Mouse (Mus musculus): ENCODE measurements around the gene Efs.
"Not testable (repeated sequence)": the region's sequence is repeated elsewhere in the genome, so short reads cannot be mapped to it uniquely, and the experiment has no call there.

The Efs gene

DNA sequence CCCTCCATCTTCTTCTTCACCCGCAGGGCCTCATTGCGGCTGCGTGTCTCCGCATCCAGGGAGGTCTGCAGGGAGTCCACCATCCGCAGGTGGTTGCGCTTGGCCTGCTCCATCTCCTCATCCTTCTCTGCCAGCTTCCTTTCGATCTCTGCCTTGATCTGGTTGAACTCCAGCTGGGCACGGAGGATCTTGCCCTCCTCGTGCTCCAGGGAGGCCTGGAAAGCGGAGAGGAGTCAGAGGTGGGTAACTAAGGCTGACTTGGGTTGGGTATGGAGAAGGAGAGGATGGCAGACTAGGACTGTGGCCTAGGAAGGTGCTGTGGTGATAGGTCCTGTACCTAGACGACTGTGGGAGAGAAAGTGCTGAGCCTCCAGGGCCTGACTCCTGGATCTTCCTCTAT, 21.1 kb upstream of the Efs start:
- DNase-seq, result not testable (repeated sequence)

DNA sequence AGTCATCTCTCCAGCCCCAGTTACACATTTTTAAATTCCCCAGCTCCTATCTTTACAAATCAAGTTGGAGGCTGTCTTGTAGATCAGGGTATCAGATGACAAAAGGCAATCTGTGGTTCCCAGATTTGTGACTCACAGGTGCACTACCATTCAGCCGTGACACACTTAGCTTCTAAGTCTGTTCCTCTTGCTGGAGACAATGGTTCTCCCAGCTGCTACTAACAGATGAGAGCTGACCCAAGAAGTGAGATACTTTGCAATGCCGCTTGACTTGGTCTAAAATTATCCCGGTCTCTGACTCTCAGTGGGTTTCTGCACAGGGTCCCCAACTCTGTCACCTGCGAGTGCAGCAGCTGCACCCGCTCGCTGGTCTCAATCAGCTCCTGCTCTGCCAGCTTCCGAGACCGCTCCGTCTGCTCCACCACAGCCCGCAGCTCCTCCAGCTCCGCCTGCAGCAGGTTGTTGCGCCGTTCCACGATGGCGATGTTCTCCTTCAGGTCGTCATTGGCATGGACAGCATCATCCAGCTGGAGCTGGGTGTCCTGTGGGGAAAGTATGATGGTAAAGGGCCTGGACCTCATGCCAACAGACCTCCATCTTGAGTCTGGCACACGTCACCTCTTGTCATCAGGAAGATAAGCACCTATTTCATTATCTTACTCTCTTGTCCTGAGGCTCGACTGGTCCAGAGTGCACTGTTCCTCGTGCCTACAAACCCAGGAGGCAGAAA, 20.2 kb upstream of the Efs start:
- no peak for DNase-seq

DNA sequence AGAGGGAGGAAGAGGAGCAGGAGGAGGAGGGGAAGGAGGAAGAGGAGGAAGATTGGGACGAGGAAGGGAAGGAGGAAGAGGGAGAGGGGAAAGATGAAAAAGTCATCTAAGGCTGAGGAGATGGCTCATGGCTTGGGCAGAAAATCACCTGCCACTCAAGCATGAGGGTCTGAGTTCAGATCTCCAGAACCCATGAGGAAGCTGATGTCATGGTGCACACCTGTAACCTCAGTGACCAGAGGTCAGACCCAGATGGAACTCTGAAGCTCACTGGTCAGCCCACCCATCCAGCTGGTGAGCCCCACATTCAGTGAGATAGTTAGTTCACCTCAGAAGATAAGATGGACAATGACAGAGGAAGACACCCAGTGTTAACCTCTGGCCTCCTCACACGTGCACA, 19.0 kb upstream of the Efs start:
- no peak for DNase-seq

DNA sequence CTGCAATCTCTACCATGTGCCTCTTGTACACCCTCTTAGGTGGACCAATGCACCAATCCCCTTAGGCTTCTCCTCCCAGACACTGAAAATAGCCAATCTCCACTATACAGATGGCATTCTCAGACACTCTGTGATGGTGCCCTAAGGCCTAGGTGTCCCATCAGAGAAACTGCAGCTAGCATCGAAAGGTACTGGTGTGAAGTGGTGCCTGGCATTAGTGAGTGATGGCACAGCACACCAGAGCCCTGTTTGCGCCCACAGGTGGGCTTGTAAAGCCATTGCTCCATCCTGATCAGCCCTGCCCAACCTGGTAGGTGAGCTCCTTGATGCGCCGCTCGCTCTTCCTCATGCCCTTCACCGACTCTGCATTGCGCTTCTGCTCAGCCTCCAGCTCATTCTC, 18.0 kb upstream of the Efs start:
- DNase-seq, result no peak

DNA sequence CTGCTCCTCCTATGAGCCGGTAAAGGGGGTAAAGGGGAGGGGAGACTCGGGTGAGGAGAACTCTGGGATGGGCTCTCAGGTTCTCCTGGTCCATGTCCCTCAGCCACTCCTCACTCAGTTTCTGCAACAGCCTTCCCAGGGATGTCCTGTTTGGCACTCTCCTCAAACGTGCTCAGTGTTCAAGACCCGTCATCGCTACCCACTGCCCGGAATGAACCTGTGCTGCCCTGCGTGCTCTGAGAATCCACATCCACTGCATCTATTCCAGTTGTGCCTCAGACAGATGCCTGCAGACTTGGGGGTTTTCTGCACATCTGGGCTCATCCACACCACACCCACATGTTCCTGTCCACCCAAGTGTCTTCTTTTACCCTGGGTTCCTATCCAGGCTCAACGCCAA, 16.6 kb upstream of the Efs start:
- DNase-seq, result no peak

DNA sequence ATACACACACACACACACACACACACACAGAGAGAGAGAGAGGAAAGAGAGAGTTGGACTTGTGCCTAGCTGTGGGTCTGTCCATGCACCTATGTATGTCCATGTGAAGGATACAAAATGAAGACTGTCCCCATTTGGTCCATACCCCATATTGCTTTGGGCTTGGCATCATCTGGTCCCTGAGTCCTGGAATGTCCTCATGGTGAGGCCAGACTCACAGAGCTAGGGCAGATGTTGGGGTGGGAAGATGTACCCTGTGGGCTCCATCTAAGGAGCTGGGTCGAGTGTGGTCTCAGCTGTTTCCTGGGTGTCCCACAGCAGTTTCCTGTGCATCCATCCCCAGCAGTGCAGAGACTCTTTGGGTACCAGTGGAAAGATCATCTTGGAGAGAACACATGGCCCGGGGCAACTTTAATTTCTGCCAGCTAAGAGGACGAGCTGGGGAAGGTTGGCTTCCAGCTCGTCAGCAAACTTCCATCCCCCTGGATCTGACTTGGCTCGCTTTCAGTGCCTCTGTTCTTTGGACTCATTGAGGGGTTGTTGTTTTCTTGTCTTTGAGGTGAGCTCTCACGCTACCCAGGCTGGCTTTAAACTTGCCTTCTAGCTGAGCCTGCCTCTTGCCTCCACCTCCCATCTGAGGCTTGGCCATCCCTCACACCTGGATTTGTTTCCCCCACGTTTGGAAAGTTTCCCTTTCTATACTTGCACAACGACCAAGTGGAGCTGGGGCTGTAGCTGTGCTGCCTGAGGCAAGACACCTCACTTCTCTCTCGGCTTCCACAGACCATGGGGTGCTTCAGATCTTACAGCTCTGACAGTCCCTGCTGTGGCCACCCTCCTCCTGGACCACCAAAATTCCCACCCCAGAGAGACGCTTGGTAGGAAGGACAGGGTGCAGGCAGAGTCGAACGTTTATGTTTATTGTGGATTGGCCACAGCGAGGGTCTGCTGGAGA, 15.4 kb upstream of the Efs start:
- no peak for DNase-seq

DNA sequence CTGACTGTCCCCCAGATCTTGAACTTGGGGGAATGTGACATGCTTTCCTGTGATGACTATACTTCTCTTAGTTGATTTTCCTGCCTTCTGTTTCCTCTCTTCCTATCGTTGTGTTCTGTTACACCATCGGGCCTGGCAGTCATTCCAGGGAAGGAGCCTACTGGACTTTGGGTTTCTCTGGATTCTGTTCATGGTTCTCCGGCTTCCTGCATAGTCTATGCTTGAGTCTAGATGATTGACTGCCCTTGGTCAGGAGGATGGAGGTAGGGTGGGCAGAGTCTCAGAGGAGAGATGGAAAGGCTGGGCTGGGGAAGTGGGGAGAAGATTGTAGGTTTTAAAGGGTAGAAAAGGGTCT, 14.2 kb upstream of the Efs start:
- no peak for DNase-seq

DNA sequence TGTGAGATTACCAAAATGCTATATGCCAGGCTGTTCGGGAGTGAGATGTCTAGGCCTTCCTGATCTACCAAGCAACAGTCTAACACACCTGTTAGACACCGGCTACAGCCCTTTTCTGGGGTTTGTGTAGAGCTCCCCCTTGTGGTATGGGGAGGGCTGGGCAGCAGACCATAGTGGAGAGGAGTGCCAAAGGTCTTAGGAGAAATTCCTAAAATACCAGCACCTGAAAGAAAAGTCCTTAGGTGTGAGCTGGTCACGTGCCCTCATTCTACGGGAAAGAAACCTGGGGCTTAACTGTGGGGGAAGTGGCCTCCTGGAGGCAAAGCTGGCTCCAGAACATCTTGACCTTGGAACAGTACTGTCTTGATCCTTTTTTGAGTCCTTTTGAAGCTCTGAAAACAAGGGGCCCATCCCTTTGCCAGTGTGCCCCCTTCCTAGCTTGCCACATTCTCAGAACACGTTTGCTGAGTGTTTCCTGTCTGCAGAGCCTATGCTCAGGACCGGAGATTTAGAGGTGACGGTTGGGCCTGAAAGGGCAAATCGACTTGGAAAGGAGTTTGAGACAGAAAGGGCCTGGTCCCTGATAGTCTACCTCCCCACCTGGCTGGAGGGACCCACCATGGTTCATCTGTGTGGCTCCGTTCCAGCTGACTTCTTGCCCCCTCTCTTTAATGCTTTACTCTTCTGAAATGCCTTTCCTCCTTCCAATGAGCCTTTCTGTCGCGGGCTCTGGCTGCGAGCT, 13.7 kb upstream of the Efs start:
- peak; percentile 71 for DNase-seq

DNA sequence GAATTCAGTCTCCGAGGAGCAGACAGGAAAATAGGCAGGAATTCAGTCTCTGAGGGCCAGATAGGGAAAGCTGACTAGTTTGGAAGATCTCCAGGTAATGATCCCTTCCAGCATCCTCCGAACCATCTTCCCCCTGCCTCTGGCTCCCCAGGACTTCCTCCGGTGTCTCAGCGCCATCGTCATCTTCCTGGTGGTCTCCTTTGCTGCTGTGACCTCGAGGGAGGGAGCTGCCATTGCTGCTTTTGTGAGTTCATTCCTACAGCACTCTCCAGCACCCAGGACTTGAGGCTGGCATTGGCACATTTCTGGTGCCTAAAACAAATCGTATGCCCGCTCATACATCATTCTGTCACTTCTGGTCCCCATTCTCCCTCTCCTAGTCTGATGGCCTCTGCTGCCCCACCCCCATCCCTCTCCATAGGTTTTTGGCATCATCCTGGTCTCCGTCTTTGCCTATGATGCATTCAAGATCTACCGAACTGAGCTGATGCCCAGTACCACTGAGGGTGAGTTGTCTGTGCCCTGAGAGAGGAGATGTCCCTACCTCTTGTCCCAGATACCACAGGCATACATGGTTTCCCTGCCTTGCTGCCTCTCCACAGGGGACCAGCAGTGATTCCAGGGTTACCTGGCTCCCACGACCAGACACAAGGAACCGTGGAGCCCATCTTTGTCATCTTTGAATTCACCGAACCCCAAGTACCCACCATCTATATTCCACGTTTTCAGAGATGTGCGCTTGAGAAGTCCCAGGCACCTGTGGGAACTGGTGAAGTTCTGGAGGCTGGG, 12.7 kb upstream of the Efs start:
- no peak for DNase-seq

DNA sequence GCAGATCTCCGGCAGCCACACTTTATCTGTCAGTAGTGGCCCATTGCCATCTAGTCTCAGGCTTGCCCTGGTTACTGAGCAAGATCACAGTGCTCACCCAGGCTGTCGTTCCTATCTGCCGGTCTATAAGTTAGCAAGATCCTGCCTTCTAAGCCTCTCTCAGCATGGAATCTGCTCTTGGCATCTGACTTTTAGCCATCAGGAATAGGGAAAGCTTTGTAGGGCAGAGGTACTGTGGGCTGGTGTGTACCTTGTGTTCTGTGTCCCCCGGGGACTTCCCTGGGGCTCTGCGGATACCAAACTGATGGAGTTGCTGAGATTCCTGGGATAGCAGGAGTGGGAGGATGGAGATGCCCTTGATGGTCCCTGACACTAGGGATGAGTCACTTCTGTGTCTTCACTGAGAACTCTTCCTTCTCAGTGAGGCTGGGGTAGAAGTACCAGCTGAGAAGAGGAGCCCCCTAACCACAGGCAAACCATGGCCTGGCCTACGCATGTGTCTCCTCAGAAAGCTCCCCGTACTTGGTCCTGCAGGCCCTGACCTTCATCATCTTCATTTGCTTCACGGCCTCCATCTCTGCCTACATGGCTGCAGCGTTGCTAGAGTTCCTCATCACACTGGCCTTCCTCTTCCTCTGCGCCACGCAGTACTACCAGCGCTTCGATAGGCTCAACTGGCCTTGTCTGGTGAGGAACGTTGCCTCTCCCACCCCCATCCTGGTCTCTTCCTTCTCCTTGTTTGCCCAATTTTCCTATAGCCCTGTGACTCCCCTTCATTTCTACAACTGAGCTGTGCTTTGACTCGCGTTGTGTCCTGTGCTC, 11.6 kb upstream of the Efs start:
- DNase-seq, result no peak

DNA sequence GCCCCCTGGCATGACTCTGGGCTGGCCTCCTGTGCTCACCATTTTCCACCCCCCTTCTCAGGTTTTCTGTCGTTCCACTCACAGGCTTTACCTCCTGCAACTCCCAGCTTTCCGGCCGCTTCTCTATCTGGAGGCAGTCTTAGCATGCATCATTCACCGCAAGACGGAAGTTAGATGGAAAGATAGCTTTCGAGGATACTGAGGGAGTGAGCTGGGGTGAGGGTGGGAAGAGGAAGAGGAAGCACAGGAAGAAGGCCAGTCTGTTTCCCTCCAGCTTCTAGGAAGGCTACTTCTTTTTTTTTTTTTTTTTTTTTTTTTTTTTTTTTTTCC, 10.9 kb upstream of the Efs start:
- DNase-seq, result no peak

DNA sequence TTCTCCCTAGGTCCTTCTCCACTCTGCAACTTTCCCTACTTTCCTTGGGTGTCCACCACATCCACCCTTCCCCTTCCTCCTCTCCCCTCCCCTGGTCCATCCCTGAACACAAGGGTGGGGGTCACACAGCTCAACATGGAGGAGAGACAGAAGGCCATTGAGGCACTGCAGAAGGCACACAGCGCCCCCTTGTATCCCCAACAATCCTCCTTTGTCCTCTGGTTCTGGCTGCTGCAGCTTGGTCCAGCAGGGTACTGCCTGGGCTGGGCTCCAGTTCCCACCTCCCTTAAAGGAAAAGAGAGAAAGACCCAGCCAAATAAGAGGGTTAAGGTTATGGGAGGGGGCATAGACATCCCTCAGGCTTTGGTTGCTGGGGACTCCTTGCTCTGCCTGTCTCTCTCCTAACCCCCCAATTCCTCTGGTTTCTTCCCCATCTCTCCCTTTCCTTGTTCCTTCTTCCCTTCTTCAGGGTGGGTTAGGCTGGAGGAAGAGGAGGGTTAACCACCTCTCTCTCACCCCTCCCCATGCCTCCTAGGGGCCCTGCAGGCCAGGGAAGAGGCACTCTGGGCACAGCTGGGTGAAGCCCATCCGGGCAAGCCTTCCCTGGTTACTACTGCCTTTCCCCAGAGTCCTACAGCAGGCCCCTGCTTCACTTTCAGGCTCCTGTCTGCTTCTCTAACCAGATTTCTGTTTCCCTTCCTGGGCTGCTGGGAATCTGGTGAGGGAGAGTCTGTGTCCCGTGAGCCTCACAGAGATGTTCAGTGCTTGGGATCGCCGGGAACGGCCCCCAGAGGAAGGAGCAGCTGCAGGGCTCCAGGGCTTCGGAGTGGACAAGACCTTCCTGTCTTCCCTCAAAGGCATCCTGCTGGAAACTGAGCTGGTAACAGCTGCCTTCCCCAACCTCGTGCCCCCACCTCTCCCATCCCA, 10.2 kb upstream of the Efs start, which contains the start of gene Cmtm5:
Gene Cmtm5, plus strand, starts transcription at position 358 of the 927 bp plus-strand sequence.
- no peak for DNase-seq

DNA sequence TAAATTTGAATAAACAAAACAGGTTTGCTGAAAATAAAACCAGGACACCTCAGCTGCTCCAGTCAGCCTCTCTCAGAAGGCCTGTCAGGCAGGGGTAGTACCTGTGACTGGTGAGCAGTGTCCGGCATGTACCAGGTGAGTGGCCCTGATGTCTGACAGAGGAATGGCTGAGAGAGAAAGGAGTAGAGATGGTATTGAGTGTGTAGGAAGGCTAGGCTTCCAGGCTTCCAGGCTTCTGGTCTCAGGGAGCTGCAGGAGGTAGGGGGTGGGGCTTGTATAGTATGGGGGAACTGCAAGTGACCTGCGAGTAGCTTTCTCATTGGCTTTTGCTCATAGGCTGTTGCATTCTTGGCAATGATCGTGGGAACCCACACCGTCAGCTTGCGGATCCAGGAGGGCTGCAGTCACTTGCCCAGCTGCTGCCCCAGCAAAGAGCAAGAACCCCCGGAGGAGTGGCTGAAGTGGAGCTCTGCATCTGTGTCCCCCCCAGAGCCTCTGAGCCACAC, 6.8 kb upstream of the Efs start, which contains the start of gene Il25:
Gene Il25, plus strand, starts transcription at position 51 of the 506 bp plus-strand sequence.
- DNase-seq, result no peak

DNA sequence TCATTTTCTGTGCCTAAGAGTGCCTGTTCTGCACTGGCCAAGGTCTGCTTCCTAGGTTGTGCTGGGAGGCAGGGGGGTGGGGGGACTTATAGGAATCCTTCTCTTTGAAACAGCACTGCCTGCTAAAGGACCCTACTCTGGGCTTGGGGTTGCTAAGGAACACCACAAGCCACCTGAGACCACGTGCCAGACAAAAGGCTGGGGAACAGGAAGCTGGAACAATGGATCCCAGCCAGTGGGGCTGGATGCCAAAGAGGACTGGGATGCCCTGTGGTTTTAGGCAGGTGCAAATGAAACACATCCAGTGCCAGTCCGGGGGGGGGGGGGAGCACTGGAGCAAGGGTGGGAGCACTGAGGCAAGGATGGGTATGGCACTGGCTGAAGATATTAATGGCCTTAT, 4.5 kb upstream of the Efs start:
- no peak for DNase-seq

DNA sequence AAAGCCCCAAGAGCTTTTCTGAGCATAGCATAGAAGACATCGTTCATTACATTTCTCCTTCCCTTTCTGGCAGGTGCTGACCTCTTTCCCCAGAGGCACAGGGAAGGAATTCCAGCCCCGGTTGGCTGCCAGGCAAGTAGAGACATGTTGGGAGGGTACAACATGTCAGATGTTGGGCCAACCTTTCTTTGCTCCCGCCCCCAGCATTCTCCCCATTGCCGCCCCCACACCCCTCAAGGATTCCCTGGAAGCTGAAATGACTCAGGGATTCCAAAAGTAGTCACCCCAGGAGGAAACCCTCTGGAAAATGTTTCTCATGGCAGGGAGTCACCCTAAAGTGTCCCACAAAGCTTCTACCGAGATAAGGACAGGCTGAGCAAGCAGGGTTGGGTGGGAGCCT, 3.9 kb upstream of the Efs start:
- no peak for DNase-seq

DNA sequence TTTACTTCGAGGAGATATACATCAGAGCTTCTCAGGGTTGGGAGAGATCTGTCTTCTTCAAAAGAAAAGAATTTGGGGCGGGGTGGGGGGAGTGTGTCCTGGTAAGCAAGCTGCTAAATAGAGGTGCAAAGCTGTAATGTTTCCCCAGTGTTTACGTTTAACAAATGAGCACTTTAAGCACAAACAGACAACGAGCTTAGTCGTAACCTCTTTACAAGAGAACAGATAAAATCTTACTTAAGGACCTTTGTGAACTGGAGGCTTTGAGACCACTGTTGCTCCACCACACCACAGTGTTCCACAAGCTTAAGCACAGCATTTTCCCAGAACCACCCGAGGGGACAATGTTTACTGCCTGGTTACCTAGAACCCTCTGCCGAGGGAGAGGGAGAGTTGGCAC, 1.4 kb upstream of the Efs start:
- DNase-seq, result no peak

DNA sequence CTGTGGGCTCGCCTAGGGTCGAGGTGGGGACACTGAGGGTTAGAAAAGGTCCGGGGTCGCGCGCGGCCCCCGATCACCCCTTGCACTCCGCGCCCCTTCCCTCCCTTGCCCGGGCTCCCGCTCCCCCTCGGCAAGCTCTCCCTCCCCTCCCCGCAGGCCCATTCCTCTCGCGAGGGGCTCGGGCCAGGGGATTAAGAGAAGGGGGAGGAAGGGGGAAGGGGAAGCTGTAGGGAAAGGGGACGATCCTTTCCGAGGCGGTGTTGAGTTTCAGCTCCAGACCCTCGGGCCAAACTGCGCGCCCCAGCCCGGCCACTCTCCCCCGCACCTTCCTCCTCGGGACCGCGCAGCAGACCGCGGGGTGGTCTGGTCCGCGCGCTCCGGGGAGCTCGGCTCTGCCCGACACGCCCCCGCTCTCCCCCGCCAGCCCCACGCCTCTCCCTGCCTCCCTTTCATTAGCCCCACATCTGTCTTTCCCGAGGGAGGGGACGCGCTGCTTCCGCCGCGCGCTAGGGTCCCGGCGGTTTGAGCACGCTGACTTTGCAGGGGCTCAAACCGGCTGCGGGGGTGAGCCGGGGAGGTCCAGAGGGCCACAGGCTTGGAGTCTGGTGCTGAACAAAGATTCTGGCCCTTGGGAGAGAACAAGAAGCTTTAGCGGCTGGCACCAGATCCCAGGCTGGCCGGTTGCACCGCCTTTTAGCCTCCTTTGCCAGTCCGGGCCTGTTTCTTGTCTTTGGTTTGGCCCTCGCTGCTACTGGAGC, 654 bp upstream of the Efs start:
- no peak for DNase-seq

DNA sequence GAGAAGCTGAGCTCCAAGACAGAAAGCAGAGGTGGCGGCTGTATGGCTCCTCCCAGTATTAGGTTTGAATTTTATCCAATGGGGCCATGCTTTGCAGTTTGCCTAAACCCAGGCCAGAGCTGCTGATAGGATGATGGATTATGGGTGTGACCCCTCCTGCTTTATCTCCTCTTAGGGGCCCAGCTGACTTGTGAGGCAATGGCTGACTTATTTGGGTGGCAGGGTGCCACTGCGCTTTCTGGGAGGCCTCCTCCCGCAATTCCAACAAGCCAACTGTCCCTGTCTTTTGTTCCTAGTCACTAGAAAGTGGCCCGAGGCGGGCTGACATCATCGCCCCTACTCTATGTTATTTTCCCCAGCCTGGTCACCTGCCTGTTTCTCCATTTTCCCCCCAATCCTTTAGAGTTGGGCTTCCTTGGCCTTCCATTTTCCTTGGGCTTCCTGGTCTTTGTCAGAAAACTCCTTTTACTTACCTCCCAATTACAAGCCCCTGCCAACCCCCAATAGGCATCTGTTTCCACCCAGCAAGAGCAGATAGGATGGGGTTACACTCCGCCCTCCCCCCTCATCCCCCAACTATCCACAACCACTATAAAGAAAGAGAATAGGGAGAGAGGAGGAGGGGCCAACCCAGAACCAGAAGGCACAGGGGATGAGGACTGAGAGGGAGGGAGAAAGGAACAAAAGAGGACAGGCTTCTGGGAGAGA, 1.1 kb downstream of the Efs start:
- DNase-seq, result no peak

DNA sequence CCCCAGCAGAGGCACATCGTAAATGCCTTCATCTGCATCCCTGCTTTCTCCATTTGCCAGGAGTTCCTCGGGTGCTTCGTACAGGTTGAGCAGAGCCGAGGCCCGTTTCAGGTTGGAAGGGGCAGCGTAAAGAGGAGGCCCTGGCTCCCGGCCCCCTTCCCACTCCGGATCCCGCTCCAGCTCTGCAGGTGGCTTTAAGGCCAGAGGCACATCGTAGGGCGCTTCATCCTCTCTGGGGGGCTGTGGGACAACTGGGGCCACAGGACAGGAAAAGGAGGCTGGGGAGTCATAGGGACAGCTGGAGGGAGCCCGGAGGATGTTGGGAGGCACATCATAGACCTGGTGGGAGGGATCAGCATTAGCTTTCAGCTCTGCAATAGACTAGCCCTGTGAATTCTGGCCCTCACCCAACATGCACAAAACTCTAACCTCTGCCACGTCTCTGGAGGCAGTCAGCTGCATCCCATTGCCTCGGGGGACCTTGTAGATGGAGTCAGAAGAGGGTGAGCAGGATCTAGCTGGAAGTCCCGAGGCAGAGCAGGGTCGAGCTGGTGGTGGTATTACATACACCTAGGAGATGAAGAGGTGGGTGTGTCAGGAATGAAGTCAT, 5.7 kb downstream of the Efs start:
- no peak for DNase-seq

Measured in thymus, postnatal 25 days (tissue).